Mouse (Mus musculus) urinary bladder, adult 2 months (tissue): Measurements from ENCODE around the gene Ttyh2. TPM values are rescaled to one million over a fixed set of nuclear protein-coding genes. Genes with fewer than 3 reads are reported as not detected.

Experiments
- DNase-seq: peaks from one replicate; pipeline ENCODE4 v3.0.0; 2022; ENCODE audit warnings: low spot score
- polyA plus RNA-seq: library from polyadenylated mRNA; depleted of rRNA; stranded (reverse); fragments of >200 nt; gene quantifications from 2 replicates; pipeline ENCODE4 v1.2.3, GENCODE M21; 2012; rRNA removed

Gene Ttyh2
- polyA plus RNA-seq, 1 experiment = 3.7 TPM

DNA sequence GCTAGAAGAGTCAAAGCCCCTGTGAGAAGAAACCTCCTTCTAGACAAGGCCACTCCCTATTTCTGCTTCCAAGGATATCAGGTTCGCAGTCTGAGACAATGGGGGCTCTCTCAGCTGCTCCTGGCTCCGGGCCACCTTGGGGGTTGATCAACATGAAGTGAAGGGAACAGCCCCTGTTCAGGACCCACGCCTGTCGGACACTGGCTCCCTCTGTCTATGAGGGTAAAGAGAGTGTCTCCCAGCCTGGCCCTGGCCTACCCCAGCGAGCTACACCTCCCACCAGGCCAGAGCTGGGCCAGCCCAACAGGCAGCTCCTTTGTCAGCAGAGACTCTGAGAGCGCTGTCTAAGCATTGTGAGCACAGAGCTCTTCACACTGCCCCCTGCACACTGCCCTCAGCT lies 94.7 kb downstream of the Ttyh2 start:
- no peak for DNase-seq

Other genes starting within 250 kb of the Ttyh2 start
- gene Rpl38, start 6.9 kb upstream of the Ttyh2 start, polyA plus RNA-seq = 2,406 and 2,749 TPM in 2 replicates
- gene Dnaic2, start 52.0 kb downstream of the Ttyh2 start, polyA plus RNA-seq = 1.1 and 1.2 TPM in 2 replicates
- 0.65 and 1.3 TPM in 2 replicates for gene Kif19a, start 90.0 kb downstream of the Ttyh2 start, polyA plus RNA-seq
- 0.15 and 0.22 TPM in 2 replicates for gene Btbd17, start 120.5 kb downstream of the Ttyh2 start, polyA plus RNA-seq
- not detected in 2 replicates for gene Gpr142, start 123.5 kb downstream of the Ttyh2 start, polyA plus RNA-seq
- gene Gprc5c, start 175.7 kb downstream of the Ttyh2 start, polyA plus RNA-seq = 5.1 and 6.5 TPM in 2 replicates
- 0.93 and 1.0 TPM in 2 replicates for gene Cd300a, start 214.6 kb downstream of the Ttyh2 start, polyA plus RNA-seq